Mouse (Mus musculus) intestine, postnatal 0 days (tissue): Measurements from ENCODE around the gene Psd. TPM values are rescaled to one million over a fixed set of nuclear protein-coding genes. Genes with fewer than 3 reads are reported as not detected.

Source experiments
- ATAC-seq: fragments of 200-750 bp; cut with Nextera tagmentation; 2 replicates; pipeline ENCODE4 v1.8.0; 2017; ENCODE audit warnings: mild to moderate bottlenecking, moderate TSS enrichment, moderate library complexity
- H3K27ac ChIP-seq: fragments of 300-500 bp; sonication (generic); 2 replicates; pipeline ENCODE4 v1.5.1; 2014; ENCODE audit warnings: mild to moderate bottlenecking, low read depth, low read length, moderate library complexity
- H3K27me3 ChIP-seq: fragments of 300-500 bp; sonication (generic); replicated peaks from 2 replicates; pipeline ENCODE4 v1.6.1; 2014; ENCODE audit warnings: low read length, mixed read lengths; ENCODE audit not compliant: control insufficient read depth, insufficient read depth
- H3K36me3 ChIP-seq: fragments of 300-500 bp; sonication (generic); 2 replicates; pipeline ENCODE4 v1.6.1; 2014; ENCODE audit warnings: mild to moderate bottlenecking, moderate library complexity; ENCODE audit not compliant: control insufficient read depth, insufficient read depth
- H3K4me1 ChIP-seq: fragments of 300-500 bp; sonication (generic); replicated peaks from 2 replicates; pipeline ENCODE4 v1.6.1; 2014; ENCODE audit warnings: antibody characterized with exemption, low read length, mixed read lengths; ENCODE audit not compliant: control insufficient read depth, insufficient read depth
- H3K4me2 ChIP-seq: fragments of 300-500 bp; sonication (generic); replicated peaks from 2 replicates; pipeline ENCODE4 v1.6.1; 2014; ENCODE audit warnings: low read depth, mild to moderate bottlenecking, moderate library complexity
- H3K4me3 ChIP-seq: fragments of 300-500 bp; sonication (generic); 2 replicates; pipeline ENCODE4 v1.5.1; 2014; ENCODE audit warnings: low read depth, low read length
- H3K9ac ChIP-seq: fragments of 300-500 bp; sonication (generic); 2 replicates; pipeline ENCODE4 v1.6.1; 2014; ENCODE audit warnings: mild to moderate bottlenecking, low read depth, low read length
- H3K9me3 ChIP-seq: fragments of 300-500 bp; sonication (generic); 2 replicates; pipeline ENCODE4 v1.6.1; 2016; ENCODE audit warnings: mixed run types; ENCODE audit not compliant: control insufficient read depth
- CTCF ChIP-seq: sonication (generic); IDR thresholded peaks from 2 replicates; pipeline ENCODE4 v1.5.1; 2016; ENCODE audit warnings: low read depth, mild to moderate bottlenecking, control low read depth, antibody characterized with exemption, moderate library complexity
- WGBS: fragments of 180-500 bp; shearing (Covaris S2); extraction: QIAGEN DNeasy Blood & Tissue Kit; methylation state at CpG from one replicate; pipeline ENCODE4 v1.1.7; 2014; 5-methylcytosine and 5-hydroxymethylcytosine counted together
- polyA plus RNA-seq: library from polyadenylated mRNA; unstranded; fragments of >200 nt; fragmentation: Nextera tagmentation; extraction: Ambion mirVana; gene quantifications from 2 replicates; pipeline ENCODE4 v1.2.1, GENCODE M21; 2015

Gene Psd
- polyA plus RNA-seq, 1 experiment from 2014 or later = 30.1 TPM

GRCm38 (mm10) chr19:46363294-46364009 is 36.5 kb upstream of the Psd start:
- H3K36me3 ChIP-seq = no peaks in the 10 kb centered on the region
- no peak overlapping the region for H3K9ac ChIP-seq
- ATAC-seq = no peak
- no peaks in the 10 kb centered on the region for H3K4me1 ChIP-seq
- no peak overlapping the region for H3K4me2 ChIP-seq
- no peak overlapping the region for H3K4me3 ChIP-seq
- H3K27me3 ChIP-seq = no peaks in the 10 kb centered on the region
- TF ChIP-seq CTCF = no peak
- WGBS = 82% methylated on average over 11 of the region's 11 CpGs
- no peak overlapping the region for H3K27ac ChIP-seq
- H3K9me3 ChIP-seq = no peaks in the 10 kb centered on the region

DNA sequence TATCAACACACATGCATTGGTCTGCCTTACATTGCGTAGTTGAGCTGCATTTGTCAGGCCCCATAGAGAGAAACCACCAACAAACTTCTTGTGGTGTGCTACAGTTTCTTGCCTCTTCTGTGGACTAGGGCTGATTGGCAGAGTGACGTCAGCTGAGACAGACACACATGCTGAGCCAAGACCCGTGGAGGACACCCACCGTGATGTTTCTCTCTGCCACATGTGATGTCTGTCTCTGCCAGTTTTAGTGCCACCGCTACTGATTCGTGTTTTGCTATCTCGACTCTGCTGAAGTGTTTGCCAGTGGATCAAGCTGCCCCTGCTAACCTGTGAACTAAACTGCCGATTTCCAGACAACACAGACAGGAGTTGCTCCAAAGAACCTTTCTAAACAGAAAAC is 35.1 kb upstream of the Psd start:
- Histone ChIP-seq H3K27me3 (no peaks in the 10 kb centered on the region), H3K9ac (no peak overlapping the region), H3K4me2 (no peak overlapping the region), H3K4me3 (no peak overlapping the region), H3K4me1 (no peaks in the 10 kb centered on the region), H3K36me3 (no peaks in the 10 kb centered on the region), H3K9me3 (no peaks in the 10 kb centered on the region), H3K27ac (no peak overlapping the region)
- ATAC-seq = no peak
- no peak for TF ChIP-seq CTCF
- 86% methylated on average over 8 of the region's 8 CpGs for WGBS

- ATAC-seq = peak; percentile 61
- peak overlapping the region; percentile 69 for H3K27ac ChIP-seq
- no peaks in the 10 kb centered on the region for H3K27me3 ChIP-seq
- WGBS = 51% methylated on average over 4 of the region's 4 CpGs
- H3K36me3 ChIP-seq = no peaks in the 10 kb centered on the region
- no peaks in the 10 kb centered on the region for H3K4me1 ChIP-seq
- H3K9me3 ChIP-seq = no peaks in the 10 kb centered on the region
- H3K4me3 ChIP-seq = no peak overlapping the region
- H3K9ac ChIP-seq = no peak overlapping the region; the same call in 1 of the 2 replicates
- TF ChIP-seq CTCF = no peak
- H3K4me2 ChIP-seq = peak overlapping the region; percentile 89
Measured at GRCm38 (mm10) chr19:46358381-46358780, 31.4 kb upstream of the Psd start.

DNA sequence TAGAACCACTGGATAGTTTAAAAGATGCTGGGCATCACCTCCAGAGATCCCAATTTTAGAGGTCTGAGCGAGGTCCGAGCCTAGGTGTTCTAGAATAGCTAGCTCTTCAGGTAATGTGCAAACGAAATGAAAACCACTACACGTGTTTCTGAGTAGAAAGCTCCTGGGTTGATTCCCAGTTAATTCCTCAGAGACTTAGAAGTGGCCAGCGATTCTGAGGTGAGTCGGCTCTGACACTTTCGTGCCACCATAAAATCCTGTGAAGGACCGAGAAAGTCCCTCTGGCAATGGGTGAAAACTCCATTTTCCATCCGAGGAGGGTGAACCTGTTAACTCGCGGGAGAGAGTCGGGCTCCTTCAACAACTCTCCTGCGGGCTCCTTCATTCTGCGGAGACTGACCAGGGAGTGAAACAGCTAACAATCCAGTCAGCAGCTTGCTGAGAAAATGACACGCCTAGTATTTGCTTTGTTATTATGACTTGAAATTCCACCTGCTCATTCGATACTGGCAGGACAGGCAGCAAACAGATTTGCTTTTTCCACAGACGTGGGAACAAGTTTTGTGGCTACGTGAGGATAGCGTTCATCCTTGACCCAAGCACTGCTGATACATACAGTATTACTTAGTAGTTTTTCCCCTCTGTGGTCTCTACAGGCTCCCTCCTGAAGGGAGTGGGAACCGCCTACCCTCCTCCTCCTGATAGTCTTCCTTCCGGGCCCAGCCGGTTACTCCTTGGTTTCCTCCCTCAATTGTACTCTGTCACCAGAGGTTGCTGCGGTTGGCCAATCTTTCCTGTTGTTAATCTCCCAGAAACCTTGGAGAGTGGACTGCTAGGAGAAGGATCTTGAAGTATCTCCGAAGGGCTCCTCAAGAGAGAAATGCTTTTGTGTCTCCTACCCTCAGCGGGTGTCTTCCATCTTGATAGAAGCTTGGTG is 30.7 kb upstream of the Psd start:
- Histone ChIP-seq H3K4me2 (peak overlapping the region; percentile 89), H3K36me3 (no peaks in the 10 kb centered on the region), H3K9ac (peak overlapping the region; percentile 12; the same call in 1 of the 2 replicates), H3K4me3 (peak overlapping the region; percentile 64), H3K4me1 (no peaks in the 10 kb centered on the region), H3K27ac (peak overlapping the region; percentile 69), H3K9me3 (no peaks in the 10 kb centered on the region), H3K27me3 (no peaks in the 10 kb centered on the region)
- TF ChIP-seq CTCF = no peak
- 10% methylated on average over 25 of the region's 25 CpGs for WGBS
- peak; percentile 69 for ATAC-seq

GRCm38 (mm10) chr19:46356701-46357138 is 29.8 kb upstream of the Psd start:
- peak; percentile 82 for ATAC-seq
- Histone ChIP-seq H3K27me3 (no peaks in the 10 kb centered on the region), H3K27ac (peak overlapping the region; percentile 69), H3K36me3 (no peaks in the 10 kb centered on the region), H3K4me1 (no peaks in the 10 kb centered on the region), H3K9me3 (no peaks in the 10 kb centered on the region), H3K4me3 (peak overlapping the region; percentile 64), H3K9ac (peak overlapping the region; percentile 26), H3K4me2 (peak overlapping the region; percentile 89)
- TF ChIP-seq CTCF = no peak
- WGBS = under 1% methylated on average over 29 of the region's 29 CpGs

GRCm38 (mm10) chr19:46350168-46350932 is 23.4 kb upstream of the Psd start, which contains the start of gene 2310034G01Rik:
TSS of gene 2310034G01Rik (minus strand) at chr19:46350302.
- peak; percentile 72 for ATAC-seq
- 32% methylated on average over 10 of the region's 10 CpGs for WGBS
- no peaks in the 10 kb centered on the region for H3K27me3 ChIP-seq
- no peaks in the 10 kb centered on the region; the same call in 1 of the 2 replicates for H3K36me3 ChIP-seq
- H3K9ac ChIP-seq = peak within 1 kb of the TSS; percentile 62
- peak within 1 kb of the TSS; percentile 56 for H3K4me3 ChIP-seq
- no peaks in the 10 kb centered on the region for H3K4me1 ChIP-seq
- no peak for TF ChIP-seq CTCF
- peak within 1 kb of the TSS; percentile 51; the same call in 1 of the 2 replicates for H3K27ac ChIP-seq
- no peaks in the 10 kb centered on the region for H3K9me3 ChIP-seq
- H3K4me2 ChIP-seq = peak within 1 kb of the TSS; percentile 98
